Mouse (Mus musculus): Measurements from ENCODE around the gene Gm5591.
"Not testable (repeated sequence)": the region's sequence is repeated elsewhere in the genome, so short reads cannot be mapped to it uniquely, and the experiment has no call there.

Gm5591 gene

DNA sequence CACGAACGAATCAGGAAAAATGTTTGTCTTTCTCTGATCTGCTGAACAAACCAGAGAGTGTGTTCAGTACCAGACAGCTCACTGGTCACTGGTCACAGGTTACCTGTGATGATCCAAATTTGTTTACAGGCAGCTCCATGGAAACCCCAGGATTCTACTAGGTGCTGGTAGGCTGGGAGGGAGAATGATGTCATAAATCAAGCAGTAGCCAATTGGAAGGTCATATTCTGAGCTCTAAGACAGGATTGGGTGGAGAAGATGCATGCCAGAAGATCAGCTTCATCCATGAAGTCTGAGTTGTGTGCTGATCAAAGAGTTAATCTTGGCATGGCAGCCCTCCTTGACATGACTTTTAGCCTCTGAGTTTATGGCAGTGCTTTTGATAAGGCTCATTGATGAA lies at the start of gene Gm5591:
Gene Gm5591, minus strand, starts transcription at position 101 of the 400 bp plus-strand sequence.
- not testable (repeated sequence) for DNase-seq (ENCODE audit: low spot score in 2 of 2)

DNA sequence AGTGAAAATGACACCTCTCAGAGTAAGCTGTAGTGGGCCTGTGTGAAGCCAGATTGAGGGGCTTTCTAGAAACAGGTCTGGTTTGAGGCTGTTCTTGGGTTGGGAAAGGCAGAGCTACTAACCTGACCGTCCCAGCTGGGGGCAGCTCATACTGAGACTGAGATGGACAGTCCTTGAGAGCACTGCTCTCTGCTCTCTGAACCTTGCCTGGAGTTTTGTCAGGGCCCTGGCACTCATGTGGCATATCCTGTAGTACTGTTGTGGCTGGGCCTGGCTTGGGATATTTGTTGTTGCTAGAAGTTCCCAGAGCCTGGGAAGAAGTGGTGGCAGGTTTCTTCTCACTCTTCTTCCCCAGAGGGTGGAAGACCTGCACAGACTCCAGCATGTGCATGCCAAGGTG lies 39.5 kb downstream of the Gm5591 start:
- DNase-seq (ENCODE audit: low spot score in 2 of 2), result not testable (repeated sequence)

All from natural killer cell, adult 2 months (primary cell).